Mouse (Mus musculus) neutrophil, adult 5-6 weeks (primary cell): ENCODE results near the gene Cngb1. TPM values are rescaled to one million over a fixed set of nuclear protein-coding genes. Genes with fewer than 3 reads are reported as not detected.
"Not testable (repeated sequence)": the region's sequence is repeated elsewhere in the genome, so short reads cannot be mapped to it uniquely, and the experiment has no call there.

Experiments
- ATAC-seq: fragments of 151-379, 151-347 bp; 2 replicates; pipeline ENCODE4 v1.8.0; 2017; ENCODE audit warnings: mild to moderate bottlenecking, moderate TSS enrichment; ENCODE audit not compliant: insufficient number of reproducible peaks, poor library complexity, low FRiP score, severe bottlenecking; ENCODE audit errors: extremely low read depth
- total RNA-seq: library from RNA; stranded (forward); fragments of 200-1000 nt; gene quantifications from 2 replicates; pipeline ENCODE4 v1.2.3, GENCODE M21; 2017

Cngb1 gene
- total RNA-seq, 1 experiment from 2014 or later = 0.12 TPM

DNA sequence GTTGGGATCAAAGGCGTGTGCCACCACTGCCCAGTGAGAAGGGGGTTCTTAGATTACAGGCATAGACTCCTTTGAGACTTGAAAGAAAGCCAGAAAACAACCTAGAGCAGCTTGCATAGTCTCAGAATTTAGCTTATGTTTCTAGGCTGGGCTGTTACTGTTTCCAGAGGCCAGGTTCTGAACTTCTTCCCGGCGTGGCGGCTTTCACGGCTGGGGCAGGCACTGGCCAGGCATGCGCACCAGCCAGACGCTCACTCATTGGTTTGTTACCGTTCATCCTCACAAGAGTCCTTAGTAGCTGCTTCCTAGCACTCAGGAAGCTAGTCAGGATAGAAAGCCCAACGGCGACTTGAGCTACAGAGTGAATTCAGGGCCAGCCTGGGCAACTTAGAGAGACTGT is 50.8 kb downstream of the Cngb1 start:
- no peak for ATAC-seq

DNA sequence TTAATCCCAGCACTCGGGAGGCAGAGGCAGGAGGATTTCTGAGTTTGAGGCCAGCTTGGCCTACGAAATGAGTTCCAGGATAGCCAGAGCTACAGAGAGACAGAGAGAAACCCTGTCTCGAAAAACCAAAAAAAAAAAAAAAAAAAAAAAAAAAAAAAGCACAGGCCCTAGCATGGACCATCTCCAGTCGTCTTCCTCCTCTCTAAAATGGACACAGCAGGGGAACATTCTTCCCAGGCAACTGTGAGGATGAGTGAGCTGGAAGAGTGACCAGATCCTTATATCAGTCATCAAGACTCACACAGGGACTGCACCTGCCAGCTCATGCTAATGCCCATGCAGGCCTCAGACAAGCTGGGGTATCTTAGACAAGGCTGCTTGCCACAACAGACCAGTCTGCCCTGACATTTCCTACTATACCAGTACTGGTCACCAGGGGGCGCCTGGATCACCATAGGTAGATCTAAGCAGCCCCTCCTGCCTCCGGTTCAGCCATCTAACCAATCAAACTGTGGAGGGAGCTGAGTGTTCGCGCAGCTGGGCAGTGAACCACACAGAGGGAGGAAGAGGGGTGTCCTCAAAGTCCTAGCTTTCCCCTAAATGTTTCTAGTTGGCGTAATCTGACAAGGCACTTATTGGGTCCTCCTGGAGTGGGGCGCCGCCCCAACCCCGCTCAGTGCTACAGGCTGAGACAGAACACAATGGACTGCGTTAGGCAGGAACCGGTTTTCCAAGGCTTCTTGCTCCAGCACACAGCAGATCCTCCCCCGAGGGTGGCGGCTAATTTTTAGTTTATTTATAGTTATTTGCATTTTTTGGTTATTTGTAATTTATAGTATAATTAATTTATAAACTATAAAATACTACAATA is 51.6 kb downstream of the Cngb1 start:
- peak; percentile 94 for ATAC-seq

DNA sequence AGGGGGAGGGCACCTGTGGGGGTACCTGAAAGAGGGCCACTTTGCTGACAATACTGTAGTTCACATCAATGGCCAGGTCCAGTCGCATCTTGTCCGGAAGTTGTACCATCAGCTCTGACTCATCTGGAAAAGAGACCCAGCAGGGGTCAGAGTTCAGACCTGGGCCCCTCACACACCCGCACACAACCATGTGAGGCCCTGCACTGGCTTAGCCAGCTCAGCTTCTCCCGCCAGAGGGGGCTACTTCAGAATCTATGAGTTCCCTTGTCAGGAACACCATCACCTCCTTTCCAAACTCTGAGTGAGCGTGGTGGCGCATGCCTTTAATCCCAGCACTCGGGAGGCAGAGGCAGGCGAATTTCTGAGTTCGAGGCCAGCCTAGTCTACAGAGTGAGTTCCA is 54.3 kb downstream of the Cngb1 start:
- no peak for ATAC-seq

DNA sequence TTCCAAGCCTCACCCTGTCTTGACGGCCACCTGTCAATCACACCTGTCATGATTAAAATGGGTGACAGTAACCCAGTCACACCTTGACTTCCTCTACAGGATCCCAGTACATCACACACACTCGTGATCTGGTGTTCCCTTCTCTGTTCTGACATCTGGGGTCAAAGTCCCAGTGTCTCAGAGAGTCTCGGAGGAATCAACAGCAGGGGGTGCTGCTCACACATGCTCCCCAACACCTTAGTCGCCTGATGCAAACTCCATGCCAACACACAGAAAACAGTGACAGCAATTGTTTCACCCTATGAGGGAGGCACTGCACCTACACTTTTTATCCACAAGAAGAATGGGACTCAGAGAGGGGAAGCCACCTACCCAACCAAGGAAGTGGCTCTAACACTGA is 56.5 kb downstream of the Cngb1 start:
- no peak for ATAC-seq

DNA sequence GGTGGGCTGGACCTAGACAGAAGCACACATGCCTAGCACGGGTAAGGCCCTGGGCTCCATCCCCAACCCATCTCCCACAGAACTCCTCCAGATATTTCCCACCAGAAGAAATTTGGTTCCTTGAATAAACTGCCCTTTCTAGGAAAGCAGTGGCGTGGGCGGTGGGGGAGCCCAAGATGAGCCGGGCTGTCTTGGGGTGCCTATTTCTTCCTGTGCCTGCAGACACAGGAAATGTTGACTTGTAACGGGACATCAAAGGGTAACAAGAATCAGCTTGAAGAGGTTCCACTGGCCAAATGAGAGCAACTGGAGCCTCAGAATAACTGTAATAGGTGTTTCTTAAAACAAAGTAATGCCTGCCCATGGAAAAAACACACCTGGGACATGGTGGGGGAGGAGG is 59.1 kb downstream of the Cngb1 start:
- no peak for ATAC-seq

DNA sequence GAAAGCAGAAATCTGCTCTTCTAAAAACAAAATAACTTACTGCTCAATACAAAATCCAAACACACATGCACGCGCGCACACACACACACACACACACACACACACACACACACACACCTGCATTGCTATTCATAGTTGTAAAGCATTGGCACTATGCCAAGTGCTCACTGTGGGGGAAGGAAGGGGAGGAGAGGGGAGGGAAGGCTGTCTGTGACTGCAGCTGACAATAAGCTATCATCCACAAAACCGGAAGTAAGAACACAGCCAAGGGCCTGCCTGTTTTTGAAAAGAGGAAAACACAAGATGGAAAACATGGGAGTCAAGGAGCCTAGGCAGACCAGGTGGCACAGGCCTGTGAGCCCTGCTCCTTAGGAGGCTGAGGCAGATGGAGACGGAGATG is 61.2 kb downstream of the Cngb1 start:
- peak; percentile 69; the same call in 1 of the 2 replicates for ATAC-seq

DNA sequence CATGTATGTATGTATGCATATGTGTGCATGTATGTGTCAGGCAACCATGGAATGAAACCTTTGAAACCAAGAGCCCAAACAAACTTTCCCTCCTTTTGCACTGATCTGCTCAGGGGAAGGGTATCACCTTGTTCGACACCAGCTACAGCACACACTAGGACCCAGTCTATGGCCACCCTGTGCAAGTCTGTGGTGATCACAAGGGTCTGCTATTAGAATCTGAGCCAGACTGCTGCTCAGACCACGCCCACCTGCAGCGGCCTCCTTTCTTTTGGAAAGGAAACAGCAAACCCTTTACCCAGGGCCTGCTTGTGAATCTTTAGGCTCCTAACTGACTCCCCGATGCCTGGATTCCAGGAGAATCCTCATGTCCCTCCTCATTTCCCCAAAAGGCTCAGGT is 62.5 kb downstream of the Cngb1 start:
- no peak for ATAC-seq

DNA sequence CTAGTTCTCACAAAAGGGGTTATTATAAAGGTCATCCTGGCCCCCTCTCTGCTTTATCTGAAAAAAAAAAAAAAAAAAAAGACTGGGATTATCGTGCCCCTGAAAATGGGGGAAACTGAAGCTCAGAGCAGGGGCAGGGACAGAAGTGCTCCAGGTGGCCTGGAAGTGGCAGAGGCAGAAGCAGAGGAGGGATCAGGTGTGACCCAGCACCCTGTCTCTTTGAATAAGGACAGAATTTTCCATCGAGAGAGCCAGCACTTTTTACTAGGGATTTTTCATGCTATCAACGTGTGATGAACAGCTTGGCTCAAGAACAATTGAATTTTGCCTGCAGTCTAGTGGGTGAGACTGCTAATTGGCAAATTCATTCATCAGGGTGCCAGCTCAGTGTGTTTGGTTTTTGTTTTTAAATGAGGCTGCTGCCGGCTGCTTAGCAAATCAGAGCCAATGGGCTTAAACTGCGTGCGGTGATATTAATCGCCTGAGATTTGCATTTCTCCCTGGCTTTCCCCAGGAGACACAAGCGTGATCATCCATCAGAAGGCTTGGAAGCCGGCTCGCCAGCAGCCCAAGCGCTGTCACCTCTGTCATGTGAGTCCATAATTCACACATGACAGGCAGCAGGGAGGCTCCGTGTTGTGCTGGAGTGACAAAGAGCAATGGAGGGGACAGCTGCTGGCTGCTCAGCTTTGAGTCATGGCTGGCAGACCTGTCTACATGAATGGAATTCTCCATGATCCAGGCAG is 63.4 kb downstream of the Cngb1 start:
- no peak for ATAC-seq

DNA sequence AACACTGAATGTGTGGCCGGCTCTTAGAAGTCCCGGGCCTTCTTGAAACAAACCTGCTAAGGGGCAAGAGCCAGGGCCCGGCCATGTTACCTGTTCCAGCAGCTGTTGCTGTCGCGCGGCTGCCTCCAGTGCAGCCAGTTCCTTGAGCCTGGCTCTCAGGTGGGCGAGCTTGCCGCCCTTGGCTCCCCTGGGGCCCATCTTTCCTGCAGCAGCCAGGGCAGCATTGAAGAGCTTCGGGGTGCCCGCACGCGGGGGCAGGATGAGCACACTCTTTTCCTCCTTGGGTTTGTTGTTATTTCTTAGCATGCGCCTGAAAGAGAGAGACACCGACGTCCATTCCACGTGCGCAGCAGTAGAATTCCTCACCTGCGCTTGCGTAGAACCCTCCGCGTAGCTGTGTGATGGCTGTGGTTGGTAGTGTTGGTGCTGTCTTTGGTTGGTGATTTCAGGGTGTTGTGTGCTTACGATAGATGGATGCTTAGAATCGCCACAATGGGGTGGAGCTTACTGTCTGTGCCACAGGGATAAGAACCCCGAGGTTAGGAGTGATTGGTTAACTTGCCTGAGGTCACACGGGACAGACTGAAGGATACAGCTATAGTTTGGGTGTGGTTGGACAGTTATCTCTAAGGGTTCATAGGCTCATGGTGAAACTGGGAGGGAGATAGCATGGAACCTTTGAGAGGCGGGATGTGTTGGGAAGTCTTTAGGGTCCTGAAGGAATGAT is 64.1 kb downstream of the Cngb1 start:
- ATAC-seq = no peak

DNA sequence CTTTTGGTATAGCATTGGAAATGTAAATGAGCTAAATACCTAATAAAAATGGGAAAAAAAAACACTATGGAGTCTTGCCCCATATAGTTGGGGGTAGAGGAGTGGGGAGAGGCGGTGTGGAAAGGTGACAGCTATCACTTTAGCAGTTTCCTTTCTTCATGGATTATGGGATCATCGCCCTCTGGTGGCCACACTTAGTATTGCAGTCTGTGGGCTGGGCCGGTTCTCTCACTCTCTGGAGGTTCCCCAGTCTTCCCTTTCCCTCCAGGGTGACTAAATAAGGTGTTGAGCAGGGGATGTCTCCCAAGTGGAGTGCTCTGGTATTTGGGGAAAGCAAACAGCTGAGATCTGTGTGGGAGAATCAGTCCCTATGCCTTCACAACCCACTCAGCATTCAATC is 70.7 kb downstream of the Cngb1 start:
- peak; percentile 64; the same call in 1 of the 2 replicates for ATAC-seq

DNA sequence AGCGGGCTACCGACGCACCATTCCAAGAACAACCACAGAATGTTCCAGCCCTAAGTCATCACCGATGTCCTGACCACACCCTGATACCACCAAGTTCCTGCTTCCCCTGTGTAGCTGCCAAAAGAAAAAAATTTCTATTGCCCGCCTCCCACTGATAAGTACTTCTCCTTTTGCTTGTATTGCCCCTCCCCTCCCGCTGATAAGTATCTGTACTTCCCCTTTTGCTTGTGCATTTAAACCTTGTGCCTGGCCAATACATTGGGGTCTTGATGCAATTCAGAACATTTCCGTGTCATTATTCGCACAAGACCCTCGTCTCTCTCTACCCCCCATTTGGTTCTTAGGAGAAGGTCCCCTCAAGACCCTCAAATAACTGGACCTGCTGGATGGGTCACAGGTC is 76.3 kb downstream of the Cngb1 start:
- not testable (repeated sequence) for ATAC-seq

DNA sequence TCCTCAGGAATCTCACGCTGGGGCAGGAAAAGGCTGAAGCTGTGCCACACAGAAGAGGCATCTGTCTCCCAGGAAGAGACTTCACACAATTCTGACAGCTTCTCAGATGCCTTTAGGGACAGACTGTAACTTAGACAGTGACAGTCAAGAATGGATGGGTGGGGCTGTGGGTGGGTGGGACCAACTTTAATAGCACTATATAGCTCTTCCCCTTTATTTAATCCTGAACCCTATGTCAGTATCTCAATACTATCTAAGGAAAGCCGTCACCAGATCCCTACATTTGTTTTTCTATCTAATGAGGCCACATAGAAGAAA is 79.3 kb downstream of the Cngb1 start:
- no peak for ATAC-seq

DNA sequence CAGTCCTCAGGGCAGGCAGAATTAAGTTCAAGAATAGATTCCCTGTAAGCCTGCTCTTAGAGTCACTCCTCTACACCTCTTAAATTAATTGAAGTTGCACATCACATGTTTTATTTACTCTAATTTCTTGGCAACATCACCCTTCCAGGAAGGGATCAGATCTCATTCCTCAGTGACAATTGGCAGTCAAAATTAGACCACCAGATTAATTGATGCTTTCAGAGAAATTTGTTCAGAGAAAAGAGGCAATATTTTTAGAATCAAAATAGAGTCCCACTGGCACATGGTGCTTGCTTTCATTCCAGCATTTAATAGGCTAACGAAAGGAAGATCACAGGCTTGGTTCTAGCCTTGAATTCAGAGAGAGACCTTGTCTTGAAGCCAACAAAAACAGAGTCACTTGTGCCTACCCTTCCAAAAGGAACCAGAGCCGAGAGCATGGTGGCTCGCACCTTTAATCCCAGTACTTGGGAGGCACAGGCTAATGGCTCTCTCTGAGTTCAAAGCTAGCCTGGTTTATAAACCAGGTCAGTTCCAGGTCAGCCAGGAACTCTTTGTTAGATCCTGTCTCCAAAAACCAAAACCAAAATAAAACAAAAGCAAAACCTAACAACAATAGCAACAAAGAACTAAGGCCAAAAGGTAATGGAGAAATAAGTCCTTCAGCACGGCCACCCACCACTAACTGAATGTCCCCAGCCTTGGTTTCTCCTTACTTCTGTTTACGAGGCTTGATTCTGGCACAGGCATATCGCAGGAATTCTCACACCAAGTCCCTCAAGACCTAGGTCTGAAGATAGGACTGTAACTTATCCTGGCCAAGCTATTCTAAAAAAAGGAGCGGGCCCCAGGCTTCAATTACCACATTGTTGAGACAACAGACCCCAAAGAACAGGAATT is 79.9 kb downstream of the Cngb1 start:
- ATAC-seq = no peak

DNA sequence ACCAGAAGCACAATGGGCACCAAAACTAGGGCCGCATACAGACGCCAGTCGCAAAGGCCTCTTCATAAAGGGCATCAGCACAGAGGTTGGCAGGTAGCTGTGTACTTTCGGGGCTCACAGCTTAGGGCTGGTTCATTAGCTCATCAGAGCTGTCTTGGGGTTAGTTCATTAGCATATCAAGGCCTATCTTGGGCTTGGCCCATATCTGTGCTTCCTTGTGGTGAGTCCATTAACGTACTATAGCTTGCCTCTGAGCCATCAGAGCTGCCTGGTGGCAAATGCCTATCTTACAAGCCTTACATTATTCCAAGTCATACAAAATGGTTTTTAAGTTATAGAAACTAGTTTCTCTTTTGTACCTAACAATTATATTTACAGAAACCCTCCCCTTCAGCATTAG is 82.4 kb downstream of the Cngb1 start:
- no peak for ATAC-seq

DNA sequence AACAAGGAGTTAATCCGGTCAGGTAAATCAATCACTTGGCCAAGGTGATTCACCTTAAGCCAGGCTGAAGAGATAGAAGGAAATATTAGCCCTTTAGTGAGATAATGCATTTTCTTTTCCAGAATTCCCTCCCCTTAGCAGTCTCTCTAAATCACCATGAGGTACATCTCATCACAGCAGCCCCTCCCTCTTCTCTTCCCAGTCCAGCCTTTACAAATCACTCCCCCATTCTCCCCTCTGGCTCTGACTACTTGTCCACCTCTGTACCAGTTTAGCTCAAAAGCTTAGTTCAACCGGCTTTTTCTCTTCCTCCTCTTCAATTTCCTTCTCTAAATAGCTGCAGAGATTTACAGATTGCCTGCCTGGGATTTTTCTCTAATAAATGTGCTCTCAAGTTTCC is 85.3 kb downstream of the Cngb1 start:
- ATAC-seq = no peak

DNA sequence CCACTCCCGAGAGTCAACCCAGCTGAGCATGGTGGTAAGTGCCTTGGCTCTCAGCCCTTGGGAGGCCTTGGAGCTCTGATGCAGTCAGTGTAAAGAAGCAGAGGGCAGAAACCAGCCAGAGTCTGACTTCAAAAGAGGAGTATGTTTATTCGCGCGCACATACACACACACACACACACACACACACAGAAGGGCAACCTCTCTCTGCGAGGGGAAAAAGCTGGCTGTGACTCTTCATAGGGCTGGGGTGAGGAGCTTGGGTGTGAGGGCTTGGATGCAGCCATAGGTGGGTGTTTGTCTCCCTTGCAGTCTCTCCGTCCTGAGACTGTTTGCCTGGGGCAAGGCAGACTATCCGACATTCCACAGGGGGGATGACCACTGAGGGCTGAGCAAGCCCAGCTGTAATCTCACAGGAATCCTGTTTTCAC is 85.8 kb downstream of the Cngb1 start:
- no peak for ATAC-seq

DNA sequence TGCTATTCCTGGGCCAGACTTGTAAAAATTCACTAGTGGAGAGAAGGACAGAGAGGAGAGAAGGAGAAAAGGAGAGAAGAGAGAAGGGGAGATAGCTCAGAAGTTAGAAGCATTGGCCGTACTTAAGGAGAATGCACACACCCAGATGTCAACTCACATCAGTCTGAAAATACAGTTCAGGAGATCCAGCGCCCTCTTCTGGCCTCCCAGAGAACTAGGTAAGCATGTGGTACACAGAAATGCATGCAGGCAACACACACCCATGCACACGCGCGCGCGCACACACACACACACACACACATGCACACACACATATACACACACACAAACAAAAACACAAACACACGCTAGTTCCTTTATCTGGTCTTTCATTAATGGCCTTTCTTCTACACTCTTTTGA is 86.8 kb downstream of the Cngb1 start:
- no peak for ATAC-seq

DNA sequence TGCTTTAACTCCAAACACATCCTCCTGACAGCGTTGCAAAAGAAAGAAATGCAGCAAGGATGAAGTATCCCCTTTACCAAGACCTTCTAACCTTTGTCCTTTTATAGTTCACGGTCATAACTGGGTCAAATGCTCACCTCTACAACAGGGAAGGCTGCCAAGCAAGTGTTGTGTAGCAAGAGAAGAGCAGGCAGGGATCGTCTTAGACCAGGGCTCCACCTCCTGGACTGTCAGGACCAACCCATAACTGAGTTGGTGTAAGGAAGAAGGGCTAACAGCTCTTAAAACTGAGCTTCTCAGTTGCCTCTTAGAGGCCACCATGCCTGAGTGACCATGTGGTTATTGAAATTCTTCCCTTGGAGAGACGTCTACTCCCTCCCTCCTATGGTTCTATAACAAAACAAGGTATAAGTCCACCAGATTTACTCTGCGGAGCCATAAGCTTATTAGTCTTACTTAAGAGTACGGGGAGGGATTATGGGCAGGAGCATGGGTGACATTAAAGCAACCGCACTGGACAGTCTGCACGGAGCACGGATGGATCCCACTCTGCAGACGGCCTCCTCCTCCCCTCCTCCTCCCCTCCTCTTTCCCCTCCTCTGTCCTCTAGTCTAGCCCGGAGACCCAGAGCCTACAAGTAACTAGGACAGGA is 90.5 kb downstream of the Cngb1 start:
- ATAC-seq = no peak
